Mouse (Mus musculus) liver, embryonic 14.5 days (tissue): ENCODE data around the gene Gm17416.

Experiments
- CTCF ChIP-seq: IDR thresholded peaks from 2 replicates; pipeline ENCODE4 v1.5.1; 2016; ENCODE audit warnings: antibody characterized with exemption, low read depth, control low read depth
- EP300 ChIP-seq: IDR thresholded peaks from 2 replicates; pipeline ENCODE4 v1.6.1; 2016; ENCODE audit warnings: antibody characterized with exemption, low read depth

DNA sequence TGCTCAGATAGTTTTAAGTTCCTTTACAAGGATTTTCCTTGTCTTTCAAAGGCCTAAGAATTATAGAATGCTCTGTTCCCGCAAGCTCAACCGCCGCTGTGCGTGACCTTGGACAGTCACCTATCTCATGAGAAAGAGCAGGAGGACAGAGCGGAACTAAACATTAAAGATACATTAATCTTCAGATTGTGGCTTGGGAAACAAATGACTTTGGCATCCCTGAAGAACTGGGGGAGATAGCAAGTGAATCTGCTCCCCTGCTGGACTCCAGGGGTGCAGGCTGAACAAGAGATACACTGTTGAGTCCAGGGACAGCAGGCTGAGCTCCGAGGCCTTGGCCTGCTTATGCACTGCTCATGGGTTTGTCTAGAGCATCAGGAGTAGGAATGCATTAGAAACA, 30.9 kb downstream of the Gm17416 start:
- TF ChIP-seq CTCF (no peak), EP300 (no peak)
